Mouse (Mus musculus) limb, embryonic 12.5 days (tissue): ENCODE data around the gene Grin3b. TPM values are rescaled to one million over a fixed set of nuclear protein-coding genes. Genes with fewer than 3 reads are reported as not detected.
A peak's percentile ranks its signal among the peaks of the same experiment; 100 is the strongest.

Experiments used
- ATAC-seq: fragments of 200-750 bp; cut with Nextera tagmentation; 2 replicates; pipeline ENCODE4 v1.8.0; 2017; ENCODE audit warnings: low read depth, moderate TSS enrichment; ENCODE audit not compliant: insufficient number of reproducible peaks, insufficient read depth, low FRiP score, low TSS enrichment
- H3K27ac ChIP-seq: fragments of 300-500 bp; sonication (generic); 2 replicates; pipeline ENCODE4 v1.5.1; 2016; ENCODE audit warnings: mild to moderate bottlenecking, moderate library complexity
- H3K27me3 ChIP-seq: fragments of 300-500 bp; sonication (generic); 2 replicates; pipeline ENCODE4 v1.6.1; 2016; ENCODE audit warnings: mild to moderate bottlenecking, moderate library complexity
- H3K36me3 ChIP-seq: fragments of 300-500 bp; sonication (generic); 2 replicates; pipeline ENCODE4 v1.6.1; 2016; ENCODE audit warnings: mild to moderate bottlenecking, moderate library complexity
- H3K4me1 ChIP-seq: fragments of 300-500 bp; sonication (generic); replicated peaks from 2 replicates; pipeline ENCODE4 v1.6.1; 2016
- H3K4me2 ChIP-seq: fragments of 300-500 bp; sonication (generic); 2 replicates; pipeline ENCODE4 v1.6.1; 2016; ENCODE audit warnings: mild to moderate bottlenecking, moderate library complexity
- H3K4me3 ChIP-seq: fragments of 300-500 bp; sonication (generic); replicated peaks from 2 replicates; pipeline ENCODE4 v1.5.1; 2016; ENCODE audit warnings: mild to moderate bottlenecking
- H3K9ac ChIP-seq: fragments of 300-500 bp; sonication (generic); replicated peaks from 2 replicates; pipeline ENCODE4 v1.6.1; 2016; ENCODE audit warnings: mild to moderate bottlenecking, moderate library complexity
- H3K9me3 ChIP-seq: fragments of 300-500 bp; sonication (generic); 2 replicates; pipeline ENCODE4 v1.6.1; 2016; ENCODE audit warnings: mild to moderate bottlenecking, moderate library complexity
- WGBS: fragments of 180-500 bp; shearing (Covaris S2); methylation state at CpG from one replicate; pipeline ENCODE4 v1.1.7; 2016; 5-methylcytosine and 5-hydroxymethylcytosine counted together
- polyA plus RNA-seq: library from polyadenylated mRNA; unstranded; fragments of >200 nt; fragmentation: Nextera tagmentation; extraction: Ambion mirVana; gene quantifications from 2 replicates; pipeline ENCODE4 v1.2.1, GENCODE M21; 2016

Gene Grin3b
- polyA plus RNA-seq, 1 experiment from 2014 or later, result 0.54 TPM

- peak within 1 kb of the TSS; percentile 94 for H3K4me2 ChIP-seq
- peak within 1 kb of the TSS; percentile 86 for H3K9ac ChIP-seq
- peaks cover 50% of the 10 kb centered on the region for H3K4me1 ChIP-seq
- 0 out of 2 replicates have a peak, but pooled peaks cover 3% of the 10 kb centered on the region for H3K27me3 ChIP-seq
- H3K27ac ChIP-seq, result peak within 1 kb of the TSS; percentile 93
- H3K9me3 ChIP-seq, result no peaks in the 10 kb centered on the region
- ATAC-seq, result peak; percentile 79
- WGBS, result under 1% methylated on average over 49 of the region's 49 CpGs
- H3K36me3 ChIP-seq, result peaks cover 13% of the 10 kb centered on the region
- H3K4me3 ChIP-seq, result peak within 1 kb of the TSS; percentile 76
Observed at GRCm38 (mm10) chr10:79984195-79984816, 13.8 kb downstream of the Grin3b start, which contains the start of gene Tmem259. Gene Tmem259, minus strand, starts transcription at chr10:79984330.

GRCm38 (mm10) chr10:79984871-79985270 is 14.4 kb downstream of the Grin3b start:
- peaks cover 8% of the 10 kb centered on the region; the same call in 1 of the 2 replicates for H3K36me3 ChIP-seq
- peak overlapping the region; percentile 76 for H3K4me3 ChIP-seq
- H3K27me3 ChIP-seq, result 0 out of 2 replicates have a peak, but pooled peaks cover 3% of the 10 kb centered on the region
- peak overlapping the region; percentile 86 for H3K9ac ChIP-seq
- H3K4me2 ChIP-seq, result peak overlapping the region; percentile 94
- H3K27ac ChIP-seq, result peak overlapping the region; percentile 93
- WGBS, result under 1% methylated on average over 22 of the region's 22 CpGs
- no peaks in the 10 kb centered on the region for H3K9me3 ChIP-seq
- H3K4me1 ChIP-seq, result peaks cover 56% of the 10 kb centered on the region
- peak; percentile 92 for ATAC-seq

DNA sequence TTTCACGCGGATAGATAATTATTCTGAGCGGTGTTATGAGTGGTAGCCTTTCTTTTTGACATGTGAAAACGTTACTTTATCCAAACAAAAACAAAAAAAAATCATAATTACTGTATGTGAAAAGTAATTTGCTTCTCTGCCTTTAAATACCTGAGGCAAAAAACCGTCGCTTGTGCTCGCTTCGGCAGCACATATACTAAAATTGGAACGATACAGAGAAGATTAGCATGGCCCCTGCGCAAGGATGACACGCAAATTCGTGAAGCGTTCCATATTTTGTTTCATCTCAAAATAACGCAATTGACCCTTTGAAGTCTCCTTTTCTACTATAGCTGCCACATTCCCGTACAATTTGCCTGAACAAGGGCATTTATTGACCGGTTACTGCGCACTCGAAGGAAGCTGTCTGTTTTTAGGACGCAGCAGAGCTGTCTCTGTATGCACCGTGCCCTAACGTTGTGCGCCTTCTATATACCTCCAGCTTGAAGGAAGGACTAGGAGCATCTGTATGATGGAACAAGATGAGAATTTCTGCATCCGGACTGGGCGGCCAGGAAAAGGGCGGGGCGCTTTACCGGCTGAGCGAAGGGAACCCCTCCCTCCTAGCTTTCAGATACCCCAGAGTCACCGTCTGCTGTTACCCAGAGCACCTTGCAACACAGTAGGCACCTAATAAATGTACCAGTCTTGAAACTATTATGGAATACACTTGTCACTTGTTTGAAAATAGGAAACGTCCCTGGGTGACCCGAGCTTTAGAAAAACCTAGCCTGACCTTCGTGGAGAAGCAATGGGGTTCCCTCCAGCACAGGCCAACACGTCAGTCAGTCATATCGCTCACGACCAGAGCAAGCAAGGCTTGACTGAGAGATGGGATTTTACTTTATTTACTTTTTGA is 15.1 kb downstream of the Grin3b start:
- H3K36me3 ChIP-seq, result peaks cover 4% of the 10 kb centered on the region; the same call in 1 of the 2 replicates
- H3K27me3 ChIP-seq, result 0 out of 2 replicates have a peak, but pooled peaks cover 3% of the 10 kb centered on the region
- H3K27ac ChIP-seq, result peak overlapping the region; percentile 93
- 5% methylated on average over 35 of the region's 35 CpGs for whole genome bisulfite sequencing
- peak overlapping the region; percentile 76 for H3K4me3 ChIP-seq
- peak overlapping the region; percentile 56 for H3K9ac ChIP-seq
- H3K4me2 ChIP-seq, result peak overlapping the region; percentile 94
- H3K4me1 ChIP-seq, result peaks cover 61% of the 10 kb centered on the region
- no peaks in the 10 kb centered on the region for H3K9me3 ChIP-seq
- ATAC-seq, result no peak

GRCm38 (mm10) chr10:79986232-79986878 is 15.8 kb downstream of the Grin3b start:
- Histone ChIP-seq H3K9me3 (0 out of 2 replicates have a peak, but pooled peaks cover 7% of the 10 kb centered on the region), H3K36me3 (peaks cover 8% of the 10 kb centered on the region), H3K4me2 (peak overlapping the region; percentile 94), H3K27ac (peak overlapping the region; percentile 93; the same call in 1 of the 2 replicates), H3K9ac (peak overlapping the region; percentile 40; the same call in 1 of the 2 replicates), H3K4me1 (peaks cover 61% of the 10 kb centered on the region), H3K4me3 (peak overlapping the region; percentile 76), H3K27me3 (0 out of 2 replicates have a peak, but pooled peaks cover 3% of the 10 kb centered on the region)
- no peak for ATAC-seq
- 44% methylated on average over 6 of the region's 6 CpGs for WGBS

- Histone ChIP-seq H3K27me3 (0 out of 2 replicates have a peak, but pooled peaks cover 3% of the 10 kb centered on the region), H3K36me3 (peaks cover 14% of the 10 kb centered on the region), H3K4me3 (0 out of 2 replicates have a peak overlapping the region, but pooled peaks have one; percentile 76), H3K4me1 (peaks cover 57% of the 10 kb centered on the region), H3K9me3 (0 out of 2 replicates have a peak, but pooled peaks cover 12% of the 10 kb centered on the region), H3K9ac (no peak overlapping the region), H3K4me2 (peak overlapping the region; percentile 94), H3K27ac (peak overlapping the region; percentile 90)
- WGBS, result 4% methylated on average over 11 of the region's 11 CpGs
- ATAC-seq, result no peak
Observed at GRCm38 (mm10) chr10:79986963-79987362, 16.4 kb downstream of the Grin3b start.

- Histone ChIP-seq H3K27ac (peak overlapping the region; percentile 90), H3K36me3 (peaks cover 24% of the 10 kb centered on the region), H3K4me1 (peaks cover 50% of the 10 kb centered on the region), H3K4me2 (peak overlapping the region; percentile 94), H3K4me3 (peak overlapping the region; percentile 76), H3K9me3 (0 out of 2 replicates have a peak, but pooled peaks cover 12% of the 10 kb centered on the region), H3K9ac (peak overlapping the region; percentile 78), H3K27me3 (0 out of 2 replicates have a peak, but pooled peaks cover 3% of the 10 kb centered on the region)
- no peak for ATAC-seq
- whole genome bisulfite sequencing, result 8% methylated on average over 27 of the region's 27 CpGs
Observed at GRCm38 (mm10) chr10:79987771-79988505, 17.4 kb downstream of the Grin3b start.

DNA sequence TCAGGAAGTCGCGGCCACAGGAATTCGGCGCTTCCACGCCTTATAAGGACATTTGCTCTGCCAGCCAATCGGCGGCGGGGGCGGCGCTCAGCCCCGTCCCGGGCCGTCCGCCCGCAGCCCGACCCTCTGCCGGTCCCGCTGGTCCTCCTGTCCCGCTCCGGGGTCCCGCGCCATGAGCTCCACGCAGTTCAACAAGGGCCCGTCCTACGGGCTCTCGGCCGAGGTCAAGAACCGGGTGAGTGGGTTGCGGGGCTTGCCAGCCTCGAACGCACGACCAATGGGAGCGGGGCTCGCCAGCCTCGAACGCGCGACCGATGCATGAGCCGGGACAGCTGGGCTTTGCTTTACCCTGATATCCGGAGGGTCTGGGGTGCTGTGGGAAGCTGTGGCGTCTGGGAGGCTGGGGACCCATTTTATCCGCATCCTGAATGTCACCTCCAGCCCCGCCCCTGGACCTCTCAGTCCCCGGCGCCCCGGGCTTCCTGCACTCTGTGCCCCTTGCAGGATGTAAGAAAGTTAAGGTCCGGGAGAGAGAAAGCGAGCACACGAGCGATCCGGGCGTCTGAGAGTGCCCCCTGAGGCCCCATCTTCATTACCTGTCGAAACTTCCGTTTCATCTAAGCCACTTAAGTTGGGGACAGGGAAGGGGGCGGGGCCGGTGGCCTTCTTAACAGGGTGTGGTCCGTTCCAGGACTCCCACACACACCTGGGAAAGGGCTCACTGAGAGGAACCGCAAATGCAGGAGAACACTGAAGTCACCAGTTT is 18.2 kb downstream of the Grin3b start, which contains the start of gene Cnn2:
Cnn2 (plus strand) TSS at position 79 of the 766 bp plus-strand sequence.
- Histone ChIP-seq H3K9ac (peak within 1 kb of the TSS; percentile 78), H3K4me1 (peaks cover 43% of the 10 kb centered on the region), H3K27ac (peak within 1 kb of the TSS; percentile 90), H3K36me3 (peaks cover 31% of the 10 kb centered on the region), H3K27me3 (0 out of 2 replicates have a peak, but pooled peaks cover 3% of the 10 kb centered on the region), H3K4me2 (peak within 1 kb of the TSS; percentile 94), H3K9me3 (0 out of 2 replicates have a peak, but pooled peaks cover 12% of the 10 kb centered on the region), H3K4me3 (peak within 1 kb of the TSS; percentile 76)
- ATAC-seq, result no peak
- WGBS, result under 1% methylated on average over 59 of the region's 59 CpGs

- Histone ChIP-seq H3K4me1 (peaks cover 43% of the 10 kb centered on the region), H3K9me3 (0 out of 2 replicates have a peak, but pooled peaks cover 12% of the 10 kb centered on the region), H3K27me3 (0 out of 2 replicates have a peak, but pooled peaks cover 3% of the 10 kb centered on the region), H3K27ac (peak overlapping the region; percentile 90), H3K4me3 (peak overlapping the region; percentile 76), H3K36me3 (peaks cover 36% of the 10 kb centered on the region), H3K4me2 (peak overlapping the region; percentile 94), H3K9ac (peak overlapping the region; percentile 78)
- 26% methylated on average over 8 of the region's 8 CpGs for WGBS
- ATAC-seq, result no peak
Observed at GRCm38 (mm10) chr10:79989272-79989786, 18.8 kb downstream of the Grin3b start.

- H3K4me2 ChIP-seq, result peak overlapping the region; percentile 94
- peak overlapping the region; percentile 90 for H3K27ac ChIP-seq
- peak overlapping the region; percentile 78 for H3K9ac ChIP-seq
- H3K4me3 ChIP-seq, result peak overlapping the region; percentile 76
- H3K36me3 ChIP-seq, result peaks cover 42% of the 10 kb centered on the region
- H3K9me3 ChIP-seq, result 0 out of 2 replicates have a peak, but pooled peaks cover 12% of the 10 kb centered on the region
- no peak for ATAC-seq
- peaks cover 43% of the 10 kb centered on the region for H3K4me1 ChIP-seq
- WGBS, result 4% methylated on average over 15 of the region's 15 CpGs
- 0 out of 2 replicates have a peak, but pooled peaks cover 3% of the 10 kb centered on the region for H3K27me3 ChIP-seq
Observed at GRCm38 (mm10) chr10:79989870-79990269, 19.4 kb downstream of the Grin3b start.
